Mouse (Mus musculus): ENCODE measurements at regions not wholly inside any gene's neighbourhood (a gene's known extent, or its start where the extent isn't known, plus 50 kb on each side); places are given as distances from the start of the nearest gene placed in this dataset.

DNA sequence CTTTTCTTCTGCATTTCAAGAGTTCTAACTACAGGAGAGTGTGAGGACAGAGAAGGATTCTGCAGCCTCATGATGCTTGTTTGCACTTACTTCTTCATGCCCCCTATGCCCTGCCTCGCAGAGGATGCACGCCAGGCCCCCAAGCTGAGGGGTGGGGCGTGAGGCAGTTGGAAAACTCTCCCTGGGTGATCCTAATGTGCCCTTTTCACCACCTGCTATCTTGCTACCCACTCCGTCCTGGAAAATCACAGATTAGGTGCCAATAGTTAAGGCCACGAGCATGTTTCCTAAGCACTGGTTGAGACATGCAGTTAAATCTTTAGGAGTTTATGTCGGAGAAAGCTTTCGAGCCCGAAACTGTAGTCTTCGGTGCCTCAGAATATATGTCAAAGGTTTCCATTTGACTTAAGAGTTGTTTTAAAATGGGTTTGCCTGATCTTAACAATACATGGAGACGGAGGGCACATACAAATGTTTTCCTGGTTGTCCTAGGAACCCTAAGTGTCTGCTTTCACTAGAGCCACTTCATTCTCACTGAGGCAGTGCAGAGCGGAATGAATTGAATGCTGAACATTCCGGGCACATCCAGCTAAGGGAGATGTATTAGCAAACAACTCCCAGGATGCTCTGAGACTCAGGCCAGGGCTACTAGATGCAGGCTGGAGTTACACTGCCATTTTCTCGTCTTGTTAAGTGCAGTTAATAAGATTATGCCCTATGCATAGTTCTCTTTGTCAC is 51.7 kb upstream of the Rgs2 start:
- intact Hi-C loops (cut with DNase I), result loop anchor here (1.0 kb wide), 2 partner anchors 37 to 51 kb away; partner anchors contain the start of gene Rgs2
- Histone ChIP-seq H3K36me3 (ENCODE audit: control insufficient read depth, insufficient read depth, low read length) (no peaks in the 10 kb centered on the region), H3K79me2 (replicated peaks; ENCODE audit: control insufficient read depth, insufficient read depth, low read length) (no peaks in the 10 kb centered on the region), H3K4me1 (ENCODE audit: control insufficient read depth, insufficient read depth, low read length) (no peaks in the 10 kb centered on the region; the same call in 1 of the 2 replicates), H3K9ac (ENCODE audit: low read depth, low read length) (no peak overlapping the region), H3K4me3 (no peak overlapping the region), H3K27ac (peak overlapping the region; percentile 80), H3K27me3 (ENCODE audit: control insufficient read depth, insufficient read depth, low read length) (no peaks in the 10 kb centered on the region)
- peak; percentile 37 to 61 for DNase-seq
- TF ChIP-seq EP300 (IDR thresholded peaks at IDR 0.05; ENCODE audit: insufficient read depth, low read depth, low read length) (peak; percentile 64; the same call in 1 of the 2 replicates), POLR2A (IDR thresholded peaks at IDR 0.05; ENCODE audit: insufficient read depth, low read depth, low read length) (0 out of 2 replicates have a peak, but pooled peaks have one; percentile 9), CTCF (IDR thresholded peaks at IDR 0.05) (no peak)
- WGBS, result 54% methylated on average over 13 of the region's 13 CpGs
